ENCODE assay signal across 24 mouse cellular contexts in genomic region chr15:11978175-11978574, GRCm38 (mm10). TPM values are rescaled to one million over a fixed set of nuclear protein-coding genes. Genes with fewer than 3 reads are reported as not detected.
DNase-seq lines count a peak whose midpoint lies in the region; ATAC-seq and TF ChIP-seq lines count a peak whose summit lies in the region.
"Had no signal": no experiment of that assay in that cellular context is flagged by ENCODE, and none has a peak within 500 bp of the region (broad histone marks: within the 10 kb centered on the region; RNA-seq: fewer than 3 reads in every experiment).

No protein-coding gene starts in this region.

- no peak for TF ChIP-seq POLR2A in thymus, adult 2 months (IDR thresholded peaks at IDR 0.05; ENCODE audit: control insufficient read depth, extremely low read depth, insufficient read depth, low read length, poor library complexity)

- no peak overlapping the region for H3K9ac ChIP-seq in liver, embryonic 11.5 days (ENCODE audit: low read depth, low read length)
- H3K9ac ChIP-seq: forebrain, embryonic 13.5 days; heart, embryonic 12.5 days; heart, embryonic 15.5 days; hindbrain, embryonic 13.5 days had no signal

- H3K36me3 ChIP-seq in liver, embryonic 11.5 days (ENCODE audit: control insufficient read depth, insufficient read depth, low read length): peaks cover 20% of the 10 kb centered on the region
- H3K36me3 ChIP-seq in thymus, adult 2 months (ENCODE audit: control insufficient read depth, insufficient read depth, low read length): peaks cover 32% of the 10 kb centered on the region

- no peak overlapping the region for H3K27ac ChIP-seq in liver, embryonic 11.5 days (ENCODE audit: low read depth, low read length)
- H3K27ac ChIP-seq in thymus, adult 2 months (ENCODE audit: control insufficient read depth, insufficient read depth, low read length): no peak overlapping the region
- H3K27ac ChIP-seq: forebrain, embryonic 10.5 days; forebrain, embryonic 13.5 days; heart, embryonic 15.5 days; hindbrain, embryonic 10.5 days; hindbrain, embryonic 13.5 days had no signal

- 79% methylated on average over 2 of the region's 2 CpGs for WGBS in liver, embryonic 11.5 days
- WGBS in thymus, adult 2 months: 94% methylated on average over 2 of the region's 2 CpGs

- ATAC-seq in frontal cortex, adult (ENCODE audit: low TSS enrichment): peak; percentile 53
- ATAC-seq in liver, embryonic 11.5 days (replicated peaks; ENCODE audit: low FRiP score): no peak
- ATAC-seq: activated CD4-positive, CD25-positive, alpha-beta regulatory T cell, adult 4 months; forebrain, embryonic 13.5 days; forebrain, embryonic 16.5 days had no signal

- H3K4me3 ChIP-seq in liver, embryonic 11.5 days (ENCODE audit: low read depth, low read length): no peak overlapping the region
- H3K4me3 ChIP-seq in thymus, adult 2 months (ENCODE audit: control insufficient read depth, insufficient read depth, low read length): no peak overlapping the region
- H3K4me3 ChIP-seq: forebrain, embryonic 10.5 days; forebrain, embryonic 13.5 days; heart, embryonic 12.5 days; heart, embryonic 15.5 days; hindbrain, embryonic 10.5 days; hindbrain, embryonic 13.5 days had no signal

- no peak overlapping the region for H3K4me2 ChIP-seq in liver, embryonic 11.5 days
- H3K4me2 ChIP-seq: forebrain, embryonic 13.5 days; heart, embryonic 12.5 days; heart, embryonic 15.5 days; hindbrain, embryonic 13.5 days had no signal

- no peak for TF ChIP-seq CTCF in thymus, adult 2 months (IDR thresholded peaks at IDR 0.05; ENCODE audit: borderline replicate concordance, control insufficient read depth, extremely low read depth, insufficient read depth, low read length, poor library complexity)

- H3K27me3 ChIP-seq in liver, embryonic 11.5 days (replicated peaks; ENCODE audit: control insufficient read depth, insufficient read depth, low read length): no peaks in the 10 kb centered on the region
- no peaks in the 10 kb centered on the region for H3K27me3 ChIP-seq in thymus, adult 2 months (ENCODE audit: control insufficient read depth, insufficient read depth, low read length)
- H3K27me3 ChIP-seq: forebrain, embryonic 13.5 days; heart, embryonic 12.5 days; heart, embryonic 15.5 days; hindbrain, embryonic 13.5 days had no signal

- H3K9me3 ChIP-seq in liver, embryonic 11.5 days (ENCODE audit: control insufficient read depth, low read length): no peaks in the 10 kb centered on the region
- H3K9me3 ChIP-seq: forebrain, embryonic 10.5 days; forebrain, embryonic 13.5 days; heart, embryonic 15.5 days; hindbrain, embryonic 10.5 days; hindbrain, embryonic 13.5 days had no signal

- DNase-seq in frontal cortex, postnatal 14 days (ENCODE audit: low spot score in 2 of 2): no peak
- DNase-seq in layer of hippocampus, adult 9-11 months: peak; percentile 27
- DNase-seq in layer of hippocampus, postnatal 14 days (ENCODE audit: low spot score in 2 of 2): no peak
- peak; percentile 6 for DNase-seq in liver, embryonic 11.5 days (ENCODE audit: low spot score)
- DNase-seq in liver: no peak
- DNase-seq in thymus, adult 2 months: no peak
- DNase-seq: adrenal gland, adult 8-10 months; adrenal gland, postnatal 25 days; cerebellum, adult 18-20 months; cerebellum, adult 9-10 months; cerebellum, postnatal 14 days; gastrocnemius, postnatal 25 days; heart, adult 18-20 months; heart, postnatal 10 days; heart, postnatal 36 days had no signal

- H3K4me1 ChIP-seq in liver, embryonic 11.5 days (replicated peaks; ENCODE audit: control insufficient read depth, insufficient read depth, low read length): no peaks in the 10 kb centered on the region
- no peaks in the 10 kb centered on the region for H3K4me1 ChIP-seq in thymus, adult 2 months (replicated peaks; ENCODE audit: control insufficient read depth, insufficient read depth, low read length)
- H3K4me1 ChIP-seq: forebrain, embryonic 10.5 days; forebrain, embryonic 13.5 days; heart, embryonic 12.5 days; heart, embryonic 15.5 days; hindbrain, embryonic 10.5 days; hindbrain, embryonic 13.5 days had no signal

RNA-seq across cellular contexts. Expression of gene Sub1, which starts 18.6 kb away (rescaled TPM):
- 100 to 1,000 TPM; 295 to 298 TPM for total RNA-seq in layer of hippocampus, postnatal 14 days (2021)
- polyA plus RNA-seq in liver, embryonic 11.5 days (2014; fragmentation: Nextera tagmentation; extraction: Ambion mirVana): 723 and 790 TPM in 2 replicates
- polyA plus RNA-seq in thymus, adult 2 months (2012; rRNA removed): 12.7 and 12.9 TPM in 2 replicates

Comparison
In these comparisons a context has a peak if more than half of its experiments do, and no peak if none do; other contexts are left out.
1. DNase-seq: peak in layer of hippocampus, adult 9-11 months (single experiment) and liver, embryonic 11.5 days (single experiment); none in frontal cortex, postnatal 14 days (0 of 2), layer of hippocampus, postnatal 14 days (0 of 2), liver (single experiment) and thymus, adult 2 months (single experiment).
2. RNA of gene Sub1, which starts 18.6 kb away (polyA plus RNA-seq): 723 to 790 TPM in liver, embryonic 11.5 days; 12.7 to 12.9 TPM in thymus, adult 2 months; every median in the first group is over 10 times any median in the second.